Mouse (Mus musculus) ES-Bruce4 (cell line): Measurements from ENCODE around the gene Asic5.

Experiments used
- CTCF ChIP-seq: IDR thresholded peaks from one replicate; pipeline ENCODE4 v1.8.1; 2011; ENCODE audit warnings: low read depth, low read length
- POLR2A ChIP-seq: IDR thresholded peaks from one replicate; pipeline ENCODE4 v1.8.1; 2011; ENCODE audit warnings: low read length; ENCODE audit not compliant: insufficient read depth

DNA sequence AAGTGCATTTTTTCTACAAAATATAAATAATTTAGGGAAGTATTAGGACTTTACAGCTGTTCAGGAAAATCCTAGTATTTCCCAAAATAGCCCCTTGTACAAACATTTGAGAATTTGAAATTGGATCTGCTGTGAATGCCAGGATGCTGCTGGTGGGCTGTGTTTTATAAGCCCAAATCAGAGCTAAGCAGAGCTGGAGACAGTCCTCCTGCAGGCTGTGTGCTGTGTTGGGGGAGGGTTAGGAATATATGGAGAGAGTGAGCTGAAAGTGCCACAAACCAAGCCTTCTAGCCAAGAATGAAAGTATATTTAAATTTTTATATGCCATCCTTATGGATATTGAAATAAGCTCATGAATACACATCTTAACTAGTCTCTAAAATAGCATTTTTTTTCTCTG, 69.4 kb downstream of the Asic5 start:
- TF ChIP-seq POLR2A = no peak
- TF ChIP-seq CTCF = no peak
